Mouse (Mus musculus): ENCODE measurements around the gene Vamp1.
A peak's percentile ranks its signal among the peaks of the same experiment; 100 is the strongest.

Gene Vamp1

GRCm38 (mm10) chr6:125213129-125213528, 2.2 kb upstream of the Vamp1 start:
- DNase-seq: peak; percentile 66

GRCm38 (mm10) chr6:125213715-125214114, 1.6 kb upstream of the Vamp1 start:
- peak; percentile 83 for DNase-seq

- no peak for DNase-seq
Measured at GRCm38 (mm10) chr6:125216898-125217297, 1.5 kb downstream of the Vamp1 start.

- DNase-seq: no peak
Measured at GRCm38 (mm10) chr6:125217899-125218298, 2.5 kb downstream of the Vamp1 start.

- DNase-seq: no peak
Measured at GRCm38 (mm10) chr6:125218963-125219362, 3.6 kb downstream of the Vamp1 start.

GRCm38 (mm10) chr6:125221115-125221745, 5.9 kb downstream of the Vamp1 start:
- peak; percentile 83 for DNase-seq

- peak; percentile 91 for DNase-seq
Measured at GRCm38 (mm10) chr6:125222146-125222545, 6.8 kb downstream of the Vamp1 start.

GRCm38 (mm10) chr6:125222577-125222976, 7.2 kb downstream of the Vamp1 start:
- DNase-seq: peak; percentile 73

GRCm38 (mm10) chr6:125225518-125226115, 10.3 kb downstream of the Vamp1 start:
- DNase-seq: peak; percentile 78

GRCm38 (mm10) chr6:125230571-125230970, 15.2 kb downstream of the Vamp1 start:
- DNase-seq: no peak

GRCm38 (mm10) chr6:125231117-125232044, 16.0 kb downstream of the Vamp1 start, which contains the start of gene Tapbpl:
Gene Tapbpl, minus strand, starts transcription at chr6:125231860.
- DNase-seq: peak; percentile 98

- DNase-seq: no peak
Measured at GRCm38 (mm10) chr6:125232045-125232437, 16.7 kb downstream of the Vamp1 start.

GRCm38 (mm10) chr6:125232516-125232915, 17.2 kb downstream of the Vamp1 start:
- no peak for DNase-seq

GRCm38 (mm10) chr6:125233816-125234519, 18.6 kb downstream of the Vamp1 start:
- peak; percentile 94 for DNase-seq

GRCm38 (mm10) chr6:125234520-125234828, 19.1 kb downstream of the Vamp1 start:
- no peak for DNase-seq

GRCm38 (mm10) chr6:125236341-125236740, 21.0 kb downstream of the Vamp1 start:
- no peak for DNase-seq

- DNase-seq: no peak
Measured at GRCm38 (mm10) chr6:125236782-125237181, 21.4 kb downstream of the Vamp1 start, which contains the start of gene Cd27. Gene Cd27, minus strand, starts transcription at chr6:125237010.

GRCm38 (mm10) chr6:125237421-125237820, 22.1 kb downstream of the Vamp1 start:
- DNase-seq: no peak

- no peak for DNase-seq
Measured at GRCm38 (mm10) chr6:125238396-125238795, 23.0 kb downstream of the Vamp1 start.

GRCm38 (mm10) chr6:125239547-125239946, 24.2 kb downstream of the Vamp1 start:
- no peak for DNase-seq

- no peak for DNase-seq
Measured at GRCm38 (mm10) chr6:125240617-125241016, 25.3 kb downstream of the Vamp1 start.

GRCm38 (mm10) chr6:125241566-125241965, 26.2 kb downstream of the Vamp1 start:
- no peak for DNase-seq

GRCm38 (mm10) chr6:125244551-125244950, 29.2 kb downstream of the Vamp1 start:
- no peak for DNase-seq
